Mouse (Mus musculus) thymus, postnatal 25 days (tissue): Measurements from ENCODE around the gene Ltbp3.

Source experiments
- DNase-seq: peaks from one replicate; pipeline ENCODE4 v3.0.0; 2022

Gene Ltbp3

DNA sequence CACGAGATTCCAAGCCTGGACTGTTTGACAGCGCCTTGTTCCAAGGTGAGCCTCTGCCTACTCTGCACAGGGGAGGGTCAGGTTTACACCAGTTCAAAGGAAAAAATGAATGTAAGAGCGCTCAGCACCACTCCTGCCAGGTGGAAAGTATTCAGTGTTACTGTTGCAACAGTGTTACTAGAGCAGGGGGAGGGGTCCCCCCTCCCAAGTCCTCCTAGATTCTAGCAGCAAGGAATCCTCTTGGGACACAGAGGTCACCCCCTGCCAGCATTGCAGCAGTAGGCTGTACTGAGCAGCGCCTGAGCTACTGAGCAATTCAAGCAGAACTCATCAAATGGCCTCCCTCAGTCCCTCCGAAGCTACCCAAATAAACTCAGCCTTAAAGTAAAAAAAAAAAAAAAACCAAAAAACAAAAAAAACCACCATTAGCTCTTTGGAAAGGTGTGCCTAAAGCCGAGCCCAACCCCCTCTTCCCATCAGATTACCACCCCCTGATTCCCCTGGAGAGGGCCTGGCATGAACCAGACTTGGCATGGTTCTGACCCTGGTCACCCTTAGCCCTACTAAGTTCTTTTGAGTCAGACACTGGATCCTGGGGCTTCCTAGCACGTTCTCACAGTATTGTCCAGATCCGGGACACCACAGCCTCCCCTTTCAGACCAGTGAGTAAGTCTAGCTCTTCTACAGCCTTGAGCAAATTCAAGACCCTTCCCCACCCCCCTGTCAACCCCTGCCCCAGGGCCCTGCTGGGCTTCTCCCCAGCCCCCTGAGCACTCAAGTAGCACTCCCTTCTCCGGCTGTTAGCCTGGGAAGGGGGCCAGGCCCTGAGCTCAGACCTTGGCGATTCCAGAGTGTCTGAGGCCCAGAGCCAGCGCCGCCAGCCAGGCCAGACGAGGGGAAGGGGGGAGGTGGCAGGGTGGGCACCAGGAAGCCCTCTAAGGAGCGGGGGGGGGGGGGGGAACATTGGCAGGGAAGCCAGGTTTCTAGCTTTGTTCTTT lies at the start of gene Ltbp3:
Gene Ltbp3 (plus strand): TSS at position 585 of the 998 bp plus-strand sequence.
- DNase-seq = no peak

- DNase-seq = no peak
Measured at GRCm38 (mm10) chr19:5691601-5692000, 49.1 kb upstream of the Ltbp3 start.

GRCm38 (mm10) chr19:5692086-5692912 lies 48.4 kb upstream of the Ltbp3 start:
- DNase-seq = no peak

GRCm38 (mm10) chr19:5692913-5693396 lies 47.7 kb upstream of the Ltbp3 start:
- no peak for DNase-seq

DNA sequence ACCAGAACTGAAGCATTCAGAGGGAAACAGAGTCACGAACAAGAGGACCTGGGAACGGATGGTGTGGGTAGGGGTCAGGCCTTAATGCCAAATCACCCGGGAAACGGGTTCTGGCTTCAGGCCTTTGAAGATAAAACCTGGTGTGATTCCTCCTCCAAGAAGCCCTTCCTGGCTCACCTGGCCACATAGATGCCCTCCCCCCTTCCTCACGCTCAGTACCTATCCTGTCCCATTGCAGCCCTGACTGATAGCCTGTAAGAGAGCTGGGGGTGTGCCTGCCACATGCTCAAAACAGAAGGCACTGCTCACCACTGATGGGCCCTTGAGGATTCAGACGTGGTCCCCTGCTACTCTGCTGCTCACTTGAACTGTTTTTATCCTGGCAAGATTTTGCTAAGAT lies 46.9 kb upstream of the Ltbp3 start:
- DNase-seq = no peak

- DNase-seq = no peak
Measured at GRCm38 (mm10) chr19:5695849-5696462, 44.7 kb upstream of the Ltbp3 start.

GRCm38 (mm10) chr19:5704163-5704800 lies 36.4 kb upstream of the Ltbp3 start, which contains the start of gene Kcnk7:
Kcnk7 (plus strand) TSS chr19:5704367.
- peak; percentile 19 for DNase-seq

DNA sequence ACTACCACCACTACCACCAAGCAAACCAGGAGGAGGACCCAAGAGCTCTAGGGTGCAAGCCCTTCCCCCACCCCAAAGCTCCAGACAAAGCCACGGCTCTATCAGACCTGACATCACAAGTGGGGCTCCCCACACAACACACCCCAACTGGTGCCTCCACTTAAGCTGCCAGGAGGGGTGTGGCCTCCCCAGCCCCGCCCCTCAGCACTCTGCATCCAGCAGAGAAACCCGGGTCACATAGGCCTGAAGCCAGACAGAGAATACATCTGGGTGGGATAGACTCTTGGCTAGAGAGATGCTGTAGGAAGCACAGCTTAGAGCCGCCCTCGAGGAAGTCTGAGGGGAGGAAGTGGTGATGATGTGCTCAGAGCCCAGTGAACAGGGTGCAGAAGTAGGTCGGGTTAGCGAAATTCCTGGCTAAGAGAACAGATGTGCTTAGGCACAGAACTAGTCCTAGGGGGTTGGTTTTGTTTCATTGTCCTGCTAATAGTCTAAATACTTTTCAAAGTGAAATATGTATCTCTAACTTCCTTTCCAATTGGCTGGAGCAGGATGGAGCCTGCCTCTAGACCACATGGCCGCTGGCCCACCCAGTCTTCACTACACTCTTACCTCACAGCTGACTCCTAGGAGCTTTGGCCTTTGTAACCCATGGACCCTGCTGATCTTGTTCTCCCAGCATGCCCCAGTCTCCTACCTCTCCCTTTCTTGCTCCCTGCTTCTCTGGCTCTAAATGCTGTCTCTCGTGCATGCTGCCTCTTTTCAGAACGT lies 35.7 kb upstream of the Ltbp3 start:
- DNase-seq = peak; percentile 57

DNA sequence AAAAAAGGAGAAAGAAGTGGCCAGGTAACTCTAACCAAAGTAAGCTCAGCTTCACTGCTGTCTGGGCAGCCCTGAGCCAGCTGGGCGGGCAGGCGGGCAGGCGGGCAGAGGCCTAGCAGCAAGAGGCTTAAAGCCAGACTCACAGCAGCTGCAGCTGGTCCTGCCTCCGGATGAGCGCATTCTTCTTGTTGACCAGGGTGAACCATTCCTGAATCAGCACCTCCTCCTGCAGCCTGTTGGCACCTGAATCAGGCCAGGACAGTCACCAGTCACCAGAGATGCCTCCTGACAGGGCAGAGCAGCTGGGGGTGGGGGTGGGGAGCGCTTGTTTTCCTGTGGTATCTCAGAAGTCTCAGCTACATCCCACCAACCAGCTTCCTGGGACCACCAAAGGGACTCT lies 30.6 kb upstream of the Ltbp3 start:
- DNase-seq = no peak

DNA sequence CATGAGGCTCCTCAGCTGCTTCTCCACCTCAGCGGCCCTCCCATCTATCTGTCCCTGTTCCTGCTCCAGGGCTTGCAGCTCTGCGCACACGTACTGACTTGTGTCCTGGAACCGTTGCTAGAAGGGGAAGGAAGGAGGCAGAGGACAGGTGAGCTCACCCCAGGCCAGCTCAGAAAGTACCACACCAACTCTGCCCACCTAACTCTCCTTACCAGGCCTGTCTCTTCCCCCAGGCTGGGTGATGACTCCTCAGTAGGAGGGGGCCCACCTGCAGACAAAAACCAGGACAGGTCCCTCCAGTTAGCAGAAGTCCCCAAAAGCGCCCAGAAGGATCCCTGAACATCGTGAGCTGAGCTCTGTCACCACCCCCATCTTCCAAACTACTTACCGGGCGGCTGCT lies 30.1 kb upstream of the Ltbp3 start:
- no peak for DNase-seq

- peak; percentile 64 for DNase-seq
Measured at GRCm38 (mm10) chr19:5711218-5711617, 29.5 kb upstream of the Ltbp3 start.

DNA sequence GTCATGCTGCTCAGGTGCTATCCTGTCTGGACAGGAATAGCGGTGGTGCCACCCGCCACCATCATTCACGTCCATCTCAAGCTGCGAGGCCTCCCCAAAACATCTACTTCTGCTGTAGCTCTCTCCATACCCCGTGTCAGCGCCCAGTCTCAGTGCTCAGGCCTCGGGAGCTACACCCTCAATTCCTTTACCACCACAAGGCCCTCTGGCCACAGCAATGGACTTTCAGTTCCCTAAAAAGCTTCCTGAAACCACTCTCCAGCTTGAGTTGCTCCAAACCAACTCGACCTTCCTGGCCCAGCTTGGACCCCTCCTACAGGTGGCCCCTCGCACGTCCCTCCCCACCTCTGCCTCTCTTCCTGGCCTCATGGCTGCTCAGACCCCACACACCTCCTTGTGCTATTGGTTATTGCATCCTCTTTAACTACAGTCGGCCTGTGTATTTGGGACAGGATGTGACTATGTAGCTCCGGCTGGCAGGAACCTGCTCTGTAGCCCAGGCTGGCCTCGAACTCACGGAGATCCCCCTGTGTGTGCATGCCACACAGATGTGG lies 28.7 kb upstream of the Ltbp3 start:
- no peak for DNase-seq

GRCm38 (mm10) chr19:5713255-5713654 lies 27.4 kb upstream of the Ltbp3 start:
- no peak for DNase-seq

DNA sequence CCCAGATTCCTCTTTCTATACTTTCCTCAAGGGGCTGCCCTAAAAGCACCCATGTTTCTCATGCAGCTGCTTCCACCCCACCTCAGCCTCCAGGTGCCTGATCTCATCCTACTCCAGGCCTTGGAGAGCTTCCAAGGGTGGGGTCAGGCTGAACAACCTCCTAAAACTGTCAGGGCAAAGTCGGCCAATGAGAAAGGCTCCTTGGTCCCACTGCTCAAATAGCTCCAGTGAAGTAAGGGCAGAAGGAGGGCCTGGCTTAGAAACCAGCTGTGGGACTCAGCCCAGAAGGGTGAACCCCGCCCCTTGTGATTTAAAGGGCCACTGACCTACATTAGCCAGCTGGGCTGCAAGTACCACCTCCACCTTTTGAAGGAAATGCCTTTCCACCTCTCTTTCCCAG lies 27.0 kb upstream of the Ltbp3 start:
- no peak for DNase-seq

GRCm38 (mm10) chr19:5715793-5716688 lies 24.7 kb upstream of the Ltbp3 start:
- DNase-seq = no peak

- DNase-seq = no peak
Measured at GRCm38 (mm10) chr19:5716955-5717354, 23.7 kb upstream of the Ltbp3 start.

- no peak for DNase-seq
Measured at GRCm38 (mm10) chr19:5721233-5721632, 19.5 kb upstream of the Ltbp3 start.

DNA sequence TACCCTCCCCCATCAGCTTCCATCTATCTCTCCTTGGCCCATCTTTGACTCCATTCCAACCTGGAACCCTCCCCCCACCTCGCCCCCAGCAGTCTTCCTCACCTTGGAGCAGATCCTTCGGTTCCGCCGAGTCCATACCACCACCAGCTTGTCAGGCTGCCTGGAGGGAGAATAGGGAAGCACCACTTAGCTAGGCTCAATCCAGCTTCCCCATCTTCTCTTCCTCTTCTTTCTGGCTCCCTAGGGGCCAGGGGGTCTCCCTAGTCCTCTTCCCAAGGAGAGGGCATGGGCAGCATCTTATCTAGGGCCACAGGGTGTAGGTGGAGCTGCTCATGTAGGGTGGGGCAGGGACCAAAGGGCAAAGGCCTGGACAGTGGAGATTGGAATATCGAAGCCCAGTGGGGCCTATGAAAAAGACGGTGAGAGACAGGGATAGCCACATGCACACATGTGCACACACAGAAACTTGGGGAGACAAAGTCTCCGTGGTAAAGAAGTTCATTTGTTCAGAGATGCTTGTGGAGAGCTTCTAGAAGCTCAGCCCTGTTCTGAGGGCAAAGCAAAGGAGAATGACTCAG lies 17.8 kb upstream of the Ltbp3 start:
- DNase-seq = no peak

DNA sequence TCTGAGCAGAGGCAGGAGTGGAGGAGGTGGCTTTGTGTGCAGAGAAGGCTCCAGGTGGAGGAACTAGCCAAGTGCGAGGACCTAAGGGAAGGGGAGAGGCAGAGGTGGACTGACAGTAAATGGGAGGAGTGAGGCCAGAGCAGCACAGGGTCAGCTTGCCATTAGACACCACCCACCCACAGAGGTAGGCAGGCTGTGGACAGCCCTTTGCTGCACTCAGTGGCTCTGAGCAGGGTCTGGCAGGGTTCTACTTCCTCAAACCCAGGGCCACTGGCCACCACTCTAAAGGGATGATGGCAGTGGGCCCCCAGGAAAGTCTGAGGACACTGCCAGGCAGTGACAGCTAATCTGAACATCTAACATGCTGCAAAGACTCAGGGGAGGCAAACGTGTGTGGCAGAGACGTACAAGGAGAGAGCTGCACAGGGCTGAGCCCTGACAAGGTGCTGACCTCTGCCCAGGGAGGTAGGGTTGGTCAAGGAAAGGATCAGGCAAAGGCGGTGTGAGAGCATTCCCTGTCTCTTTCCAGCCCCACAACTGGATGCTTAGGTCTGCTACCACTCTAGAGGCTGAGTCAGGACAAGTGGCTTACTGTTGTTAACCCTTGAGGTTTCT lies 16.7 kb upstream of the Ltbp3 start:
- DNase-seq = no peak
